Mouse (Mus musculus): ENCODE measurements at regions not wholly inside any gene's neighbourhood (a gene's known extent, or its start where the extent isn't known, plus 50 kb on each side); places are given as distances from the start of the nearest gene placed in this dataset.

- no peak for DNase-seq (ENCODE audit: low spot score in 2 of 2)
Observed at GRCm38 (mm10) chr14:97446793-97447192, 722.8 kb downstream of the Dach1 start.

GRCm38 (mm10) chr14:97440326-97440725 lies 729.2 kb downstream of the Dach1 start:
- no peak for DNase-seq (ENCODE audit: low spot score in 2 of 2)

GRCm38 (mm10) chr14:97435453-97436233 lies 733.9 kb downstream of the Dach1 start:
- peak in 1 of 2 experiments; percentile 9 for DNase-seq (ENCODE audit: low spot score in 2 of 2)

GRCm38 (mm10) chr14:97431221-97431620 lies 738.3 kb downstream of the Dach1 start:
- peak in 1 of 2 experiments; percentile 17 for DNase-seq (ENCODE audit: low spot score in 2 of 2)

GRCm38 (mm10) chr14:97403176-97403795 lies 766.3 kb downstream of the Dach1 start:
- no peak for DNase-seq (ENCODE audit: low spot score in 2 of 2)

GRCm38 (mm10) chr14:97396385-97396784 lies 773.2 kb downstream of the Dach1 start:
- no peak for DNase-seq (ENCODE audit: low spot score in 2 of 2)

GRCm38 (mm10) chr14:97395750-97396377 lies 773.7 kb downstream of the Dach1 start:
- no peak for DNase-seq (ENCODE audit: low spot score in 2 of 2)

- DNase-seq (ENCODE audit: low spot score in 2 of 2): no peak
Observed at GRCm38 (mm10) chr14:97389005-97389404, 780.6 kb downstream of the Dach1 start.

GRCm38 (mm10) chr14:97380131-97380530 lies 789.4 kb downstream of the Dach1 start:
- DNase-seq (ENCODE audit: low spot score in 2 of 2): no peak

GRCm38 (mm10) chr14:97356915-97357314 lies 812.6 kb downstream of the Dach1 start:
- DNase-seq (ENCODE audit: low spot score in 2 of 2): no peak

- DNase-seq (ENCODE audit: low spot score in 2 of 2): no peak
Observed at GRCm38 (mm10) chr14:97347970-97348369, 821.6 kb downstream of the Dach1 start.

- DNase-seq (ENCODE audit: low spot score in 2 of 2): peak in 1 of 2 experiments; percentile 55
Observed at GRCm38 (mm10) chr14:97331388-97331787, 812.5 kb upstream of the Klhl1 start.

- DNase-seq (ENCODE audit: low spot score in 2 of 2): no peak
Observed at GRCm38 (mm10) chr14:97329979-97330378, 811.1 kb upstream of the Klhl1 start.

GRCm38 (mm10) chr14:97293109-97293508 lies 774.2 kb upstream of the Klhl1 start:
- DNase-seq (ENCODE audit: low spot score in 2 of 2): no peak

- DNase-seq (ENCODE audit: low spot score in 2 of 2): no peak
Observed at GRCm38 (mm10) chr14:97287447-97287846, 768.5 kb upstream of the Klhl1 start.

- DNase-seq (ENCODE audit: low spot score in 2 of 2): no peak
Observed at GRCm38 (mm10) chr14:97258461-97258860, 739.6 kb upstream of the Klhl1 start.

Measured in layer of hippocampus, adult 18-20 months (tissue).